Comparison of ENCODE assay signal across 8 mouse cellular contexts in genomic region chrX:77509776-77510175, GRCm38 (mm10). TPM values are rescaled to one million over a fixed set of nuclear protein-coding genes. Genes with fewer than 3 reads are reported as not detected.
DNase-seq lines count a peak whose midpoint lies in the region; ATAC-seq and TF ChIP-seq lines count a peak whose summit lies in the region.

No protein-coding gene starts in this region.

- TF ChIP-seq POLR2A in embryonic fibroblast, embryonic 13.5 days (IDR thresholded peaks at IDR 0.05; ENCODE audit: low read depth, low read length): no peak

- no peak for DNase-seq in heart, postnatal 25 days (ENCODE audit: low spot score)
- peak; percentile 15 for DNase-seq in right cerebral cortex, adult 18-20 months
- no peak for DNase-seq in ovary, postnatal 10 days (ENCODE audit: low spot score)

- no peaks in the 10 kb centered on the region for H3K4me1 ChIP-seq in heart, embryonic 12.5 days (replicated peaks)
- no peaks in the 10 kb centered on the region; the same call in 1 of the 2 replicates for H3K4me1 ChIP-seq in embryonic fibroblast, embryonic 13.5 days (ENCODE audit: control insufficient read depth, insufficient read depth, low read length)
- no peaks in the 10 kb centered on the region; the same call in 1 of the 2 replicates for H3K4me1 ChIP-seq in intestine, embryonic 16.5 days (ENCODE audit: control insufficient read depth, insufficient read depth, low read length)
- peaks cover 25% of the 10 kb centered on the region for H3K4me1 ChIP-seq in liver, embryonic 15.5 days (replicated peaks)

- peak overlapping the region; percentile 70 for H3K4me2 ChIP-seq in heart, embryonic 12.5 days
- H3K4me2 ChIP-seq in intestine, embryonic 16.5 days (ENCODE audit: low read depth, low read length): peak overlapping the region; percentile 55
- peak overlapping the region; percentile 80 for H3K4me2 ChIP-seq in liver, embryonic 15.5 days

- H3K9ac ChIP-seq in heart, embryonic 12.5 days: no peak overlapping the region
- no peak overlapping the region for H3K9ac ChIP-seq in intestine, embryonic 16.5 days (ENCODE audit: low read depth, low read length)
- H3K9ac ChIP-seq in liver, embryonic 15.5 days: no peak overlapping the region

- TF ChIP-seq CTCF in embryonic fibroblast, embryonic 13.5 days (IDR thresholded peaks at IDR 0.05; ENCODE audit: borderline replicate concordance, insufficient read depth, low read length): no peak

- 18% methylated on average over 10 of the region's 10 CpGs for WGBS in heart, embryonic 12.5 days
- WGBS in intestine, embryonic 16.5 days: 15% methylated on average over 10 of the region's 10 CpGs
- 21% methylated on average over 10 of the region's 10 CpGs for WGBS in liver, embryonic 15.5 days (ENCODE audit: insufficient replicate concordance)

- H3K36me3 ChIP-seq in heart, embryonic 12.5 days: no peaks in the 10 kb centered on the region
- H3K36me3 ChIP-seq in intestine, embryonic 16.5 days (ENCODE audit: control insufficient read depth, insufficient read depth, low read length): no peaks in the 10 kb centered on the region
- H3K36me3 ChIP-seq in liver, embryonic 15.5 days (replicated peaks): no peaks in the 10 kb centered on the region

- peak overlapping the region; percentile 97 for H3K27ac ChIP-seq in heart, embryonic 12.5 days (ENCODE audit: poor library complexity, severe bottlenecking)
- H3K27ac ChIP-seq in embryonic fibroblast, embryonic 13.5 days (ENCODE audit: insufficient read depth, low read length): peak overlapping the region; percentile 94
- H3K27ac ChIP-seq in intestine, embryonic 16.5 days (ENCODE audit: low read length): peak overlapping the region; percentile 94
- peak overlapping the region; percentile 75 for H3K27ac ChIP-seq in liver, embryonic 15.5 days (replicated peaks)

- no peak for ATAC-seq in heart, embryonic 12.5 days (ENCODE audit: insufficient number of reproducible peaks, low FRiP score)
- peak; percentile 7 for ATAC-seq in activated CD4-positive, CD25-positive, alpha-beta regulatory T cell, adult 4 months
- 0 out of 2 replicates have a peak, but pooled peaks have one; percentile 2 for ATAC-seq in intestine, embryonic 16.5 days
- no peak for ATAC-seq in liver, embryonic 15.5 days (ENCODE audit: insufficient read depth)

- intact Hi-C loops in heart, postnatal 25 days (cut with DNase I): loop anchor here (2.0 to 5.0 kb wide), 4 partner anchors 38 to 197 kb away; no protein-coding TSS in a partner anchor

- no peaks in the 10 kb centered on the region for H3K27me3 ChIP-seq in heart, embryonic 12.5 days (replicated peaks)
- H3K27me3 ChIP-seq in intestine, embryonic 16.5 days (replicated peaks; ENCODE audit: control insufficient read depth, insufficient read depth, low read length): no peaks in the 10 kb centered on the region
- no peaks in the 10 kb centered on the region for H3K27me3 ChIP-seq in liver, embryonic 15.5 days

- peak overlapping the region; percentile 87 for H3K4me3 ChIP-seq in heart, embryonic 12.5 days
- peak overlapping the region; percentile 25; the same call in 1 of the 2 replicates for H3K4me3 ChIP-seq in embryonic fibroblast, embryonic 13.5 days (ENCODE audit: insufficient read depth, low read length)
- H3K4me3 ChIP-seq in intestine, embryonic 16.5 days (ENCODE audit: low read length): peak overlapping the region; percentile 57
- peak overlapping the region; percentile 68 for H3K4me3 ChIP-seq in liver, embryonic 15.5 days (replicated peaks)

- H3K9me3 ChIP-seq in heart, embryonic 12.5 days (replicated peaks): 0 out of 2 replicates have a peak, but pooled peaks cover 6% of the 10 kb centered on the region
- H3K9me3 ChIP-seq in intestine, embryonic 16.5 days (ENCODE audit: control insufficient read depth, low read length): no peaks in the 10 kb centered on the region
- no peaks in the 10 kb centered on the region for H3K9me3 ChIP-seq in liver, embryonic 15.5 days (replicated peaks)

RNA-seq across cellular contexts. Expression of gene Tbl1x, which starts 1.0 kb away (rescaled TPM):
- 63.4 and 63.6 TPM in 2 replicates for polyA plus RNA-seq in heart, embryonic 12.5 days (2016; fragmentation: Nextera tagmentation; extraction: Ambion mirVana)
- total RNA-seq in heart, postnatal 25 days (2021): 10 to 100 TPM; 30.7 to 34.4 TPM
- 10 to 100 TPM; 28.8 to 31.4 TPM for polyA plus RNA-seq in activated CD4-positive, CD25-positive, alpha-beta regulatory T cell, adult 4 months (2017; shearing (Covaris generic))
- 91.5 and 98.7 TPM in 2 replicates for polyA plus RNA-seq in embryonic fibroblast, embryonic 13.5 days (2011; ENCODE audit: insufficient read length, low read depth, missing spikeins)
- polyA plus RNA-seq in intestine, embryonic 16.5 days (2015; fragmentation: Nextera tagmentation; extraction: Ambion mirVana): 49.6 and 53.3 TPM in 2 replicates
- 15.7 and 16.2 TPM in 2 replicates for polyA plus RNA-seq in liver, embryonic 15.5 days (2015; fragmentation: Nextera tagmentation; extraction: Ambion mirVana)

Comparison
In these comparisons a context has a peak if more than half of its experiments do, and no peak if none do; other contexts are left out.
1. ATAC-seq: peak in activated CD4-positive, CD25-positive, alpha-beta regulatory T cell, adult 4 months (single experiment) and intestine, embryonic 16.5 days (single experiment); none in heart, embryonic 12.5 days (single experiment) and liver, embryonic 15.5 days (single experiment).
2. H3K4me3 ChIP-seq: peak in every context shown above with its lines; median percentile 87 in heart, embryonic 12.5 days; 68 in liver, embryonic 15.5 days; 57 in intestine, embryonic 16.5 days; 25 in embryonic fibroblast, embryonic 13.5 days.
3. Peak in every context shown above with its lines, with median percentiles within 50 percentile points of each other: H3K27ac ChIP-seq and H3K4me2 ChIP-seq.